Mouse (Mus musculus): ENCODE measurements around the gene Tcirg1.

DNA sequence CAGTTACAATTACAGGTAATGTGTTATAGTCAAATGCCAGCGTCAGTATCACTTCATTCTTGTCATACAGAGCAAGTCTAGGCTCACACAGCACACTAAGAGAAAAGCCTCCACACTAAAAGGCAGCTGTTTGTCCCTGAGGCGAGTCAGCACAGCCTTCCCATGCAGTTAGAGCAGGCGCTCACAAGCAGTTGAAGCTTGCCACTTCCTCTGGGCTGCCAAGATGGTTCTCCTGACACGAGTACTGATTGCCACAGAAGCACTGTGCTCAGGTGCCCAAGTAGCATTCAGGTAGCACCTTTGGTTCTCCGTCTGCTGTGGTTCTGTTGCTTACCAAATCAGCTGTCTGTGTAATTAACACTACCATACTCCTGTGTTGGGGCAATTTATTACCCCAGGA is 17.8 kb downstream of the Tcirg1 start:
- TF ChIP-seq CTCF (conservative IDR thresholded peaks at IDR 0.05; ENCODE audit: low read length) (no peak), NANOG (IDR thresholded peaks at IDR 0.05; ENCODE audit: borderline replicate concordance, low read length) (no peak), POU5F1 (IDR thresholded peaks at IDR 0.05; ENCODE audit: borderline replicate concordance, low read length) (no peak)
